Mouse (Mus musculus) forebrain, embryonic 10.5 days (tissue): Measurements from ENCODE around the gene H2-Ab1. TPM values are rescaled to one million over a fixed set of nuclear protein-coding genes. Genes with fewer than 3 reads are reported as not detected.
A peak's percentile ranks its signal among the peaks of the same experiment; 100 is the strongest.
"Not testable (repeated sequence)": the region's sequence is repeated elsewhere in the genome, so short reads cannot be mapped to it uniquely, and the experiment has no call there.

Source experiments
- DNase-seq: peaks from one replicate; pipeline ENCODE4 v3.0.0-alpha.2; 2017; ENCODE audit warnings: low spot score; ENCODE audit errors: extremely low spot score
- H3K27ac ChIP-seq: fragments of 300-500 bp; sonication (generic); 2 replicates; pipeline ENCODE4 v1.5.1; 2016; ENCODE audit warnings: mild to moderate bottlenecking
- H3K27me3 ChIP-seq: fragments of 300-500 bp; sonication (generic); 2 replicates; pipeline ENCODE4 v1.6.1; 2016; ENCODE audit warnings: mild to moderate bottlenecking; ENCODE audit not compliant: poor library complexity, severe bottlenecking
- H3K36me3 ChIP-seq: fragments of 300-500 bp; sonication (generic); replicated peaks from 2 replicates; pipeline ENCODE4 v1.6.1; 2016; ENCODE audit warnings: mild to moderate bottlenecking, moderate library complexity
- H3K4me1 ChIP-seq: fragments of 300-500 bp; sonication (generic); 2 replicates; pipeline ENCODE4 v1.6.1; 2016
- H3K4me3 ChIP-seq: fragments of 300-500 bp; sonication (generic); 2 replicates; pipeline ENCODE4 v1.5.1; 2016; ENCODE audit warnings: mild to moderate bottlenecking, moderate library complexity
- H3K9me3 ChIP-seq: fragments of 300-500 bp; sonication (generic); 2 replicates; pipeline ENCODE4 v1.6.1; 2016; ENCODE audit warnings: mild to moderate bottlenecking, moderate library complexity
- WGBS: fragments of 180-500 bp; shearing (Covaris S2); methylation state at CpG from one replicate; pipeline ENCODE4 v1.1.7; 2016; 5-methylcytosine and 5-hydroxymethylcytosine counted together
- polyA plus RNA-seq: library from polyadenylated mRNA; unstranded; fragments of >200 nt; fragmentation: Nextera tagmentation; extraction: Ambion mirVana; gene quantifications from 2 replicates; pipeline ENCODE4 v1.2.1, GENCODE M21; 2016

H2-Ab1 gene
- polyA plus RNA-seq, 1 experiment from 2014 or later = 9.8 TPM

GRCm38 (mm10) chr17:34306407-34306806 is 48.9 kb downstream of the H2-Ab1 start:
- no peak overlapping the region for H3K27ac ChIP-seq
- 87% methylated on average over 2 of the region's 2 CpGs for WGBS
- no peaks in the 10 kb centered on the region for H3K9me3 ChIP-seq

GRCm38 (mm10) chr17:34307216-34307615 is 49.7 kb downstream of the H2-Ab1 start:
- Histone ChIP-seq H3K27me3 (peaks cover 11% of the 10 kb centered on the region), H3K4me1 (peaks cover 11% of the 10 kb centered on the region), H3K36me3 (no peaks in the 10 kb centered on the region), H3K27ac (no peak overlapping the region), H3K9me3 (no peaks in the 10 kb centered on the region), H3K4me3 (no peak overlapping the region)
- no peak for DNase-seq

More at GRCm38 (mm10) chr17:34306407-34306806, 48.9 kb downstream of the H2-Ab1 start:
- DNase-seq = no peak
- H3K27me3 ChIP-seq = peaks cover 11% of the 10 kb centered on the region
- no peaks in the 10 kb centered on the region for H3K36me3 ChIP-seq
- H3K4me3 ChIP-seq = no peak overlapping the region
- H3K4me1 ChIP-seq = peaks cover 11% of the 10 kb centered on the region

GRCm38 (mm10) chr17:34308161-34308560 is 50.7 kb downstream of the H2-Ab1 start:
- Histone ChIP-seq H3K9me3 (no peaks in the 10 kb centered on the region), H3K4me1 (peaks cover 11% of the 10 kb centered on the region), H3K4me3 (no peak overlapping the region), H3K27ac (no peak overlapping the region), H3K36me3 (no peaks in the 10 kb centered on the region), H3K27me3 (peaks cover 11% of the 10 kb centered on the region)
- DNase-seq = no peak
- 80% methylated on average over 4 of the region's 4 CpGs for WGBS

- Histone ChIP-seq H3K27ac (peak overlapping the region; percentile 82), H3K4me1 (peaks cover 11% of the 10 kb centered on the region), H3K36me3 (no peaks in the 10 kb centered on the region), H3K9me3 (no peaks in the 10 kb centered on the region), H3K27me3 (peaks cover 11% of the 10 kb centered on the region), H3K4me3 (peak overlapping the region; percentile 68)
- DNase-seq = no peak
- WGBS = 31% methylated on average over 10 of the region's 10 CpGs
These were observed 51.7 kb downstream of the H2-Ab1 start for GRCm38 (mm10) chr17:34309225-34309624.

GRCm38 (mm10) chr17:34309683-34310385 is 52.3 kb downstream of the H2-Ab1 start:
- WGBS = 21% methylated on average over 38 of the region's 38 CpGs
- H3K4me1 ChIP-seq = peaks cover 11% of the 10 kb centered on the region
- H3K27ac ChIP-seq = peak overlapping the region; percentile 82
- H3K4me3 ChIP-seq = peak overlapping the region; percentile 68
- H3K36me3 ChIP-seq = no peaks in the 10 kb centered on the region
- no peaks in the 10 kb centered on the region for H3K9me3 ChIP-seq
- peak; percentile 64 for DNase-seq
- peaks cover 11% of the 10 kb centered on the region for H3K27me3 ChIP-seq

GRCm38 (mm10) chr17:34310526-34310925 is 53.0 kb downstream of the H2-Ab1 start:
- WGBS = 91% methylated on average over 3 of the region's 3 CpGs
- H3K4me1 ChIP-seq = peaks cover 11% of the 10 kb centered on the region
- not testable (repeated sequence) for H3K27ac ChIP-seq, DNase-seq, H3K9me3 ChIP-seq, H3K36me3 ChIP-seq, H3K4me3 ChIP-seq
- peaks cover 11% of the 10 kb centered on the region for H3K27me3 ChIP-seq

GRCm38 (mm10) chr17:34312185-34312584 is 54.7 kb downstream of the H2-Ab1 start:
- Histone ChIP-seq H3K9me3 (no peaks in the 10 kb centered on the region), H3K36me3 (no peaks in the 10 kb centered on the region), H3K27ac (no peak overlapping the region), H3K27me3 (peaks cover 11% of the 10 kb centered on the region), H3K4me3 (no peak overlapping the region), H3K4me1 (peaks cover 11% of the 10 kb centered on the region)
- WGBS = 91% methylated on average over 1 of the region's 1 CpGs
- no peak for DNase-seq

- Histone ChIP-seq H3K27ac (no peak overlapping the region), H3K36me3 (no peaks in the 10 kb centered on the region), H3K4me1 (peaks cover 11% of the 10 kb centered on the region), H3K4me3 (no peak overlapping the region), H3K27me3 (peaks cover 4% of the 10 kb centered on the region; the same call in 1 of the 2 replicates), H3K9me3 (no peaks in the 10 kb centered on the region)
- peak; percentile 67 for DNase-seq
- WGBS = 41% methylated on average over 3 of the region's 3 CpGs
These were observed 55.9 kb downstream of the H2-Ab1 start for GRCm38 (mm10) chr17:34313393-34313792.

GRCm38 (mm10) chr17:34314286-34314685 is 56.8 kb downstream of the H2-Ab1 start:
- Histone ChIP-seq H3K4me1 (peaks cover 9% of the 10 kb centered on the region), H3K27me3 (0 out of 2 replicates have a peak, but pooled peaks cover under 1% of the 10 kb centered on the region), H3K36me3 (no peaks in the 10 kb centered on the region), H3K9me3 (no peaks in the 10 kb centered on the region), H3K4me3 (no peak overlapping the region), H3K27ac (no peak overlapping the region)
- no peak for DNase-seq
- WGBS = 72% methylated on average over 9 of the region's 9 CpGs

GRCm38 (mm10) chr17:34315512-34315911 is 58.0 kb downstream of the H2-Ab1 start:
- Histone ChIP-seq H3K4me3 (no peak overlapping the region), H3K36me3 (no peaks in the 10 kb centered on the region), H3K27ac (no peak overlapping the region), H3K9me3 (no peaks in the 10 kb centered on the region), H3K27me3 (no peaks in the 10 kb centered on the region), H3K4me1 (no peaks in the 10 kb centered on the region)
- no peak for DNase-seq
- WGBS = 93% methylated on average over 1 of the region's 1 CpGs

GRCm38 (mm10) chr17:34316697-34317096 is 59.2 kb downstream of the H2-Ab1 start:
- no peaks in the 10 kb centered on the region for H3K27me3 ChIP-seq
- no peak overlapping the region for H3K27ac ChIP-seq
- H3K4me3 ChIP-seq = no peak overlapping the region
- H3K36me3 ChIP-seq = no peaks in the 10 kb centered on the region
- no peak for DNase-seq
- no peaks in the 10 kb centered on the region for H3K9me3 ChIP-seq
- WGBS = 78% methylated on average over 2 of the region's 2 CpGs
- no peaks in the 10 kb centered on the region for H3K4me1 ChIP-seq

- no peaks in the 10 kb centered on the region for H3K9me3 ChIP-seq
- no peak for DNase-seq
- H3K4me3 ChIP-seq = no peak overlapping the region
- no peaks in the 10 kb centered on the region for H3K36me3 ChIP-seq
- no peaks in the 10 kb centered on the region for H3K4me1 ChIP-seq
- 37% methylated on average over 2 of the region's 2 CpGs for WGBS
- H3K27me3 ChIP-seq = no peaks in the 10 kb centered on the region
- H3K27ac ChIP-seq = no peak overlapping the region
These were observed 59.8 kb downstream of the H2-Ab1 start for GRCm38 (mm10) chr17:34317275-34317674.
